Mouse (Mus musculus) neural tube, embryonic 14.5 days (tissue): Measurements from ENCODE around the gene Aldh1l1. TPM values are rescaled to one million over a fixed set of nuclear protein-coding genes. Genes with fewer than 3 reads are reported as not detected.

Source experiments
- ATAC-seq: fragments of 200-750 bp; cut with Nextera tagmentation; 2 replicates; pipeline ENCODE4 v1.8.0; 2017; ENCODE audit warnings: low read depth, mild to moderate bottlenecking, moderate TSS enrichment, moderate library complexity
- H3K27ac ChIP-seq: fragments of 300-500 bp; sonication (generic); 2 replicates; pipeline ENCODE4 v1.5.1; 2014; ENCODE audit warnings: low read depth, mild to moderate bottlenecking, control low read depth, low read length, moderate library complexity, mixed read lengths
- H3K27me3 ChIP-seq: fragments of 300-500 bp; sonication (generic); 2 replicates; pipeline ENCODE4 v1.6.1; 2014; ENCODE audit warnings: low read length; ENCODE audit not compliant: control insufficient read depth, insufficient read depth
- H3K36me3 ChIP-seq: fragments of 300-500 bp; sonication (generic); 2 replicates; pipeline ENCODE4 v1.6.1; 2014; ENCODE audit warnings: low read length, mixed read lengths; ENCODE audit not compliant: control insufficient read depth, insufficient read depth
- H3K4me1 ChIP-seq: fragments of 300-500 bp; sonication (generic); 2 replicates; pipeline ENCODE4 v1.6.1; 2014; ENCODE audit warnings: low read length; ENCODE audit not compliant: control insufficient read depth, insufficient read depth
- H3K4me2 ChIP-seq: fragments of 300-500 bp; sonication (generic); 2 replicates; pipeline ENCODE4 v1.6.1; 2014; ENCODE audit warnings: mild to moderate bottlenecking, low read depth, low read length, control low read depth
- H3K4me3 ChIP-seq: fragments of 300-500 bp; sonication (generic); 2 replicates; pipeline ENCODE4 v1.5.1; 2014; ENCODE audit warnings: low read depth, low read length, control low read depth, mixed read lengths
- H3K9ac ChIP-seq: fragments of 300-500 bp; sonication (generic); replicated peaks from 2 replicates; pipeline ENCODE4 v1.6.1; 2014; ENCODE audit warnings: low read depth, mild to moderate bottlenecking, control low read depth, low read length, mixed read lengths
- H3K9me3 ChIP-seq: fragments of 300-500 bp; sonication (generic); 2 replicates; pipeline ENCODE4 v1.6.1; 2016; ENCODE audit warnings: low read length; ENCODE audit not compliant: control insufficient read depth
- WGBS: fragments of 180-500 bp; shearing (Covaris S2); extraction: QIAGEN DNeasy Blood & Tissue Kit; methylation state at CpG from one replicate; pipeline ENCODE4 v1.1.7; 2014; 5-methylcytosine and 5-hydroxymethylcytosine counted together
- polyA plus RNA-seq: library from polyadenylated mRNA; unstranded; fragments of >200 nt; fragmentation: Nextera tagmentation; extraction: Ambion mirVana; gene quantifications from 2 replicates; pipeline ENCODE4 v1.2.1, GENCODE M21; 2014

The Aldh1l1 gene
- polyA plus RNA-seq, 1 experiment from 2014 or later: 53.3 TPM

DNA sequence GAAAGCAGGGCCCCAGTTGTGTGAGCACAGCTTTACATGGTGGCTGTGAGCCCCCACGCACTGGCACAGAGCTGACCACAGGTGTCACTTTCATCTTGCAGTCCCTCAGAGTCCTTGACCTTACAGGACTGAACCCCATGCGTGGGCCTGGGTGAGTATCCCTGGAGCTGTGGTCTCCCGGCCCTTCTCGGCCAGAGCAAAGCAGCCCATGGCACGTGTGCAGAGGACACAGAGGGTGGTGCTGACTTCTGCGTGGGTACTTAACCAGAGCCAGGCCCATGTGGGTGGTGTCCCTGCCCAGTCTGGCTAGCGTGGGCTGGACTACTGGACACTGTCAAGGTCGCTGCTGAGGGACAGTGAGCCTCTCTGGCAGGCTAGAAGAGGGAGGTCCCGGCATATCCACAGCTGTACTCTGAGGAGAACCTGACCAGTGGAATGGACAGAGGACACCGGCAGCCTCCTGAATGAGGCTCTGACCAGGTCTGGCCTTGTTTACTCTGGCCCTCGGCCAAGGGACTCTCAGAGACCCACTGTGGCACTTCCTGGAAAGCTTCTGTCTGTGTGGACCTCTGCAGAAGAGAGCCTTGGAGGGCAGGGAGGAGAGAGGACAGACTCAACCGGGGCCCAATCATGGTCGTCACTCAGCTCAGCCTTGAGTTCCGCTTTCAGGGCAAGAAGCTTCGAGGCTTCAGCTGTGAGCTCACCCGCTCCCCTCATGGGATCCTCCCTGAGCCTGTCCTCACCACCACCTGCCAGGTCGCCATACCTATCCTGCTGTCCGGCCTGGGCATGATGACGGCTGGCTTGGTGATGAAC lies 132.8 kb downstream of the Aldh1l1 start:
- H3K9ac ChIP-seq: no peak overlapping the region
- no peaks in the 10 kb centered on the region for H3K36me3 ChIP-seq
- 83% methylated on average over 19 of the region's 19 CpGs for WGBS
- H3K4me1 ChIP-seq: no peaks in the 10 kb centered on the region
- H3K4me3 ChIP-seq: no peak overlapping the region
- H3K4me2 ChIP-seq: no peak overlapping the region
- ATAC-seq: no peak
- H3K27me3 ChIP-seq: no peaks in the 10 kb centered on the region
- no peaks in the 10 kb centered on the region for H3K9me3 ChIP-seq
- no peak overlapping the region for H3K27ac ChIP-seq

DNA sequence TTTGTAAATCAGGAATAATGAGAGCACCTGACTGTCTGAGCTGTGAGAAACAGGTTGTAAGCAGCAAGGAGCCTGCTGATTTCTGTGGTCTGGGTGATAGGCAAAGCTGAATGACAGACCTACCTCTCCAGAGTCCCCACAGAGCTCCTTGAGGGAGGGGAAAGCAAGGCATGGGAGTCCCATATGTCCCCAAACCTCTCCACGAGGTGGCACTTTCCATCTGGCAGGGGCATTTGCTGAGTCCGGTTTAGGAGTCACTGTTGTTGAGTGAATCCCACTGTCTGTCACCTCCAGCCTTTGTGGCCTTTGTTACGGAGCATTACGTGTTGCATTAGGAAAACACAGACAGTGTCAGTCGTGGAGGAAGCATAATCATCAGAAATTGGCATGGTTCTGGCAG lies 133.7 kb downstream of the Aldh1l1 start:
- 83% methylated on average over 5 of the region's 5 CpGs for WGBS
- no peaks in the 10 kb centered on the region for H3K36me3 ChIP-seq
- H3K27ac ChIP-seq: no peak overlapping the region
- H3K27me3 ChIP-seq: no peaks in the 10 kb centered on the region
- H3K4me2 ChIP-seq: no peak overlapping the region
- no peak overlapping the region for H3K9ac ChIP-seq
- no peak overlapping the region for H3K4me3 ChIP-seq
- H3K9me3 ChIP-seq: no peaks in the 10 kb centered on the region
- H3K4me1 ChIP-seq: no peaks in the 10 kb centered on the region
- no peak for ATAC-seq

DNA sequence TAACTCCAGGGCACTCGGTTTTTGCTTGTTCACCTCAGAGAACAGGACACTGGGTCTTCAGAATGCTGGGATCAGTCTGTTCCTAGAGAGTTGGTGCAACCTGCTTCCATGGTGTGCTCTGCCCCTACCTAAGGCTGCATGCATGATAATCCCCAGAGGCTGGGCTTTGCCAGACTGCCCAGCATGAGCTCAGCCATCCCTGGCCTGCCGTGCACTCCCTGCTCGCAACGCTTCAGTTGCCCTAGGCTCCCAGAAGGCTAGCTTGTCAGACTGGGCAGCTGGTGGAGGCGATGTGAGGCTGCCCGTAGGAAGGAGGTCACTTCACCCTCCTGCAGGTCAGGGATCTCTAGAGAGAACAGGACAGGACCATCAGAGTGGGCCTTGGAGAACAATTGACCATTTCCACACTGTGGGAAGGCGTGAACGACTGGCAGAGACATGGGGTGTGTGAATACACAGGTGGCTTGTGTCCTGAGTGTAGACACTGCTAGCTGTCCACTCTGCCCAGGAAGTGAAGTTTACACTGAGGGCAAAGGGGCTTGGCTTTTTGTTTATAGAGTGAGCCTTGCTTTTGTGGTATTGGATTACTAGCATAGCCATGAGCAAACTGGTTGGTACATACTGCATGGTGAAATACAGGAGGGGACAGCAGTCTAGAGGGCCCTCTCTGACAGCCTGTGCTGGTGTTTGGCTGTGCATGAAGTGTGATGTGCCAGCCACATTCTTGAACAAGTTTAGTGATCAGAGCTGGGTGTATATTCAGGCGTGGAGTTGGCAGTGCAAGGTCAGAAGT lies 134.8 kb downstream of the Aldh1l1 start:
- no peaks in the 10 kb centered on the region for H3K27me3 ChIP-seq
- no peaks in the 10 kb centered on the region for H3K9me3 ChIP-seq
- no peaks in the 10 kb centered on the region for H3K4me1 ChIP-seq
- no peak overlapping the region for H3K4me3 ChIP-seq
- ATAC-seq: no peak
- WGBS: 53% methylated on average over 9 of the region's 9 CpGs
- no peak overlapping the region for H3K4me2 ChIP-seq
- H3K9ac ChIP-seq: no peak overlapping the region
- H3K27ac ChIP-seq: no peak overlapping the region
- H3K36me3 ChIP-seq: no peaks in the 10 kb centered on the region

DNA sequence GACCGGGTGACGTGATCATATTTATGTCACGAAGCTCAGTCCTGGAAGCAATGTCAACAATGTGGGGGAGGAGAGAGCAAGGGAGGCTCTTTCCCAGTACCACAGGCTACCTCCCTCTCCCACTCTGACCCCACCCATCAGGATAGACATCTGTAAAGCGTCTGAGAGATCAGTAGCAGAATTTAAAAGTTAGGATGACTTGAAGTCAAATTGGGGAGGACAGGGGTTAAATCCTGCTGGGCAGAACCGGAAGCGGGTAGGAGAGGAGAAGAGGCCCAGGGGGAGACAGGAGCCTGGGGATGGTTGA lies 135.3 kb downstream of the Aldh1l1 start:
- ATAC-seq: no peak
- Histone ChIP-seq H3K4me2 (no peak overlapping the region), H3K4me1 (no peaks in the 10 kb centered on the region), H3K4me3 (no peak overlapping the region), H3K27ac (no peak overlapping the region), H3K9me3 (no peaks in the 10 kb centered on the region), H3K27me3 (no peaks in the 10 kb centered on the region), H3K36me3 (no peaks in the 10 kb centered on the region), H3K9ac (no peak overlapping the region)
- WGBS: 77% methylated on average over 6 of the region's 6 CpGs

DNA sequence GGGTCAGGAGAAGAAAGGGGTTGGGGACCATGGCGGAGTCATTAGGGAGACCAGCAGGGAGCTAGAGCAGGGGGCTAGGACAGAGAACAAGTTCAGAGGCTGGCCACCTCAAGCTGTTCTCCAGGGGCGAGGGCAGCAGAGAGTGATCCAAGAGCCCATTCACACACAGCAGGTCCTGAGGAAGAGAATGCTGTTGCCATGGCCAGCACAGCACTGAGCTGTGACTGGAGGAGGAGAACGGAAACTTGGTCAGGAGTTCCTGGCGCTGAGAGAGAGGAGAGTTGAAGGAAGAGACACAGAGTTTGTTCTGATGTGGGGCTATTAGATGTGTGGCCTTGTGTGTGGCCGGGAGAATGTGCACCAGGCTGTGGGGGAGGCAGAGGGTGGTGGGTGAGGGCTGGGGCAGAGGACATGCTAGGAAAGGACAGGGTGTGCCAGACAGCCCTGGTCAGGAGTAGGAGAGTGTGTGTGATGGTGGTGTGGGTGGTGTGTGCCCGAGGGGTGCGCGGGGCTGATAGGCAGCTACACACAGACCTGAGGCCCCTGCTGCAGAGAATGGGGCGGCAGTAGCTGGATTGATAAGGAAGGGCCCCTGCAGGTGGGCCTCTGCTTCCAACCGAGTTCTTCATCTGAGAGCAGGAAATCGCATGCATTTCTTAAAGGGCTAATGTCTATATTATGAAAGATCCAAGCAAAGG lies 136.7 kb downstream of the Aldh1l1 start:
- Histone ChIP-seq H3K4me1 (no peaks in the 10 kb centered on the region), H3K9ac (no peak overlapping the region), H3K4me3 (no peak overlapping the region), H3K27ac (no peak overlapping the region), H3K4me2 (no peak overlapping the region), H3K27me3 (no peaks in the 10 kb centered on the region), H3K9me3 (no peaks in the 10 kb centered on the region), H3K36me3 (no peaks in the 10 kb centered on the region)
- 47% methylated on average over 11 of the region's 11 CpGs for WGBS
- ATAC-seq: no peak

DNA sequence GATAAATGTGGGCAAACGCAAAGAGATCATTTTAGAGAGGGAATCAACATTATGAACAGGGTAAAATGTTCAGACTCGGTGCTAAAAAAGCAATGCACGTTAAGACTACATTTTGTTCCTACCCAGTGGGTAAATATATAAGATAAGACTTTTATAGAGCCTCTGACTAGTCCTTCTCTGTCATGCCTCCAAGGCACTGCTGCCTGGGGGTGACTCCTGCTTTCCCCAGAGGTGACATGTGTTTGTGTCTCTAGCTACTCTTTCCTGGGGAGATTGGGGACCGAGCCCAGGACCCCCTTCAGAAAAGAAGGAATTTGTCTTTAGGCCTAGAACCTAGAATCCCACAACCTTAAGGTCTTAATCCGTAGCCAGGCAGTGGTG lies 137.2 kb downstream of the Aldh1l1 start:
- ATAC-seq: no peak
- Histone ChIP-seq H3K4me3 (no peak overlapping the region), H3K27ac (no peak overlapping the region), H3K4me1 (no peaks in the 10 kb centered on the region), H3K9ac (no peak overlapping the region), H3K27me3 (no peaks in the 10 kb centered on the region), H3K4me2 (no peak overlapping the region), H3K36me3 (no peaks in the 10 kb centered on the region), H3K9me3 (no peaks in the 10 kb centered on the region)
- 90% methylated on average over 5 of the region's 5 CpGs for WGBS

DNA sequence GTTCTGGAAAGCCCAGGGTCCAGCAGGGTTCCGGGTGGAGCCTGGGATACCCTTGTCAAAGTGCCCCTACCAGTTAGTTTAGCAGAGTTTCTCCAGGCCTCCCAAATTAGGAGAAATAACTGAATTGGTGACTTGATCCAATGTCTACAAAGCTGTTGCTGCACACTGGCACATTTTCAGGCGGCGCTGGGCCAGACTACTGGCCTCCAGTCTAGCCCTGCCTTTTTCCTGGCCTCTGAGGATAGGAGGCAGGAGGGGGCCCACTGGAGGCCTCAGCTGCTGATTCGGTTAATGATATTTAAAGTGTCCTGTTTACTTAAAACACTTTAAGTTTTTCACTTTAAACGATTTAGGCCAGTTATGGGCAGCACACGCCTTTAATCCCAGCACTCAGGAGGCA lies 138.0 kb downstream of the Aldh1l1 start:
- Histone ChIP-seq H3K4me1 (no peaks in the 10 kb centered on the region), H3K27me3 (no peaks in the 10 kb centered on the region), H3K4me2 (no peak overlapping the region), H3K9me3 (no peaks in the 10 kb centered on the region), H3K9ac (no peak overlapping the region), H3K36me3 (no peaks in the 10 kb centered on the region), H3K27ac (no peak overlapping the region), H3K4me3 (no peak overlapping the region)
- 90% methylated on average over 6 of the region's 6 CpGs for WGBS
- no peak for ATAC-seq

DNA sequence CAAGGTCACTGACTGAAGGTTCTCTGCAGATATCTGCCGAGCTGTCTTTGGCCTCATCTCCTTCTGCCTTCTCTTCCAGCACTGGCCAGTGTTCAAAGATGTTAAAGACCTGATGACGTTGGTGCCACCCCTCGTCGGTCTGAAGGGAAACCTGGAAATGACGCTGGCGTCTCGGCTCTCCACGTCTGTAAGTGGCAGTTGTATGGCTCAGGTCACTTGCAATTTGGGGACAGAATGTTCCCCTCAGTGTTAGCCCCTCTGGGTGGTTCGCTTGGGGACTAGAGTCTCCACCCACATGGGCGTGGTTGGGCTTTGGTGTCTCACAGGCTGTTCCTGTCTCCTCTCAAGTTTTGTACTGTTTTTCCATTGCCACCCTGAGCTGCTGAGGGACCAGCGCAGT lies 138.5 kb downstream of the Aldh1l1 start:
- 69% methylated on average over 11 of the region's 11 CpGs for WGBS
- Histone ChIP-seq H3K4me3 (no peak overlapping the region), H3K9me3 (no peaks in the 10 kb centered on the region), H3K27me3 (no peaks in the 10 kb centered on the region), H3K36me3 (no peaks in the 10 kb centered on the region), H3K9ac (no peak overlapping the region), H3K27ac (no peak overlapping the region), H3K4me1 (no peaks in the 10 kb centered on the region), H3K4me2 (no peak overlapping the region)
- no peak for ATAC-seq
